Mouse (Mus musculus): ENCODE results near the gene Il4i1.

DNA sequence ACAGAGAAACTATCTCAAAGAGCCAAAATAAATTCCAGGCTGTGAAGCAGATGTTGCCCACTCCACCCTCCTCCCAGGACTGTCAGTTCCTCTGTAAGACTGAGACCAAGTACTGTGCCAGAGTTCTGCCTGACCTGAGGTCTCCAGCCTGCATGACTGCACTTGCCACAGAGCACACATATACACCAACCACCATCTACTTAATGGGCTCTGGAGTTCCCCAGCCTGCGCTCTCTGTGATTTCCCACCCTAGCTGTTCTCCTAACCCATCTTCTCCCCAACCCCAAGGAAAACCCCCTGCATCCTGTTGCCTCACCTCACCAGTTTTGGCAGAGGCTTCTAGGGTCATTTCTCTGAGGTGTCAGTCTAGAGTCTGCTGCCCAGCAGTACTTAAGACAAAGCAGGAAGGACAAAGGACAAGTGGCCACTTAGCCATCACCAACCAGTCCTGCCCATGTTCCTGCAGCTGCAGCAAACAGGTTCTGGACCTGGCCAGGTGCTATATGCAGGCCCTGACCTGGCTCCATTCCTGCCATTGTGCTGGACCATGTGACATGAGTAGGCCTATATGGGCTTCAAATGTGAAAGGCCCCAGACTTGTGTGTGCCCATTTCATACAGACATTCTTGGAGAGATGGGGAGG is 19.3 kb downstream of the Il4i1 start:
- TF ChIP-seq CTCF (IDR thresholded peaks at IDR 0.05): no peak
- no peak for TF ChIP-seq EP300 (IDR thresholded peaks at IDR 0.05; ENCODE audit: insufficient read depth, low read depth, low read length)
